Mouse (Mus musculus): ENCODE results near the gene Smyd3. TPM values are rescaled to one million over a fixed set of nuclear protein-coding genes. Genes with fewer than 3 reads are reported as not detected.

Gene Smyd3
- polyA plus RNA-seq, 1 experiment = 10.6 TPM

DNA sequence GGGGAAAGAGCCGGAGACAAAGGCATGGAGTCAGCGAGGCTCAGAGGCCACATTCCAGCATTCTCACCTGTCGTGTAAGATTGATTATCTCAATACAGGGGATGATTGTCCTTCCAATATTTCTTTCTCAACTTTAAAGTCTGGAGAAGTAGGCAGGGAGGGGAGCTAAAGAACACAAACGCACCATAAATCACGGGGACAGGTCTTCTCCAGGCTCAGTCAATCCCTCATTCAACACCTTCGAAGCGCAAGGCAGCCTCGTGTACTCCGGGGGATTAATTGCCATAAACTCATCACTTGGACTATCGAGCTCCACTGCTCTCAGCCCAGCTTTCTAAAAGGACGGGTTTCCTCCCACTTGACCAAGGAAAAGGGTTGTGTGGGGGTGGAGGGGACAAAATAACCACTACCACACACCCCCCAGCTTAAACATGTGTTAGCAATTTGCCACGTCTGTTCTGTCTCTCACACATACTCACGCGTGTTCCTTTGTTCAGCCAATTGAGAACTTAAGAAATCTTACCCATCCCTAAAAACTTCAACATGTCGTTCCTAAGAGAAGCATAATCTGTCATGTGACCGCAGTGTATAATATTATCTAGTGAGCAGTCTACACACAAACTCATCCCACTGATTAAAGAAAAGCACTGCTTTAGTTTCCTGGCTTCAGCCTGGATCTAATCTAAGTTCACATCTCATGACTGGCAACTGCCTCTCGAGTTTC lies 43.8 kb downstream of the Smyd3 start:
- Histone ChIP-seq H3K36me3 (ENCODE audit: control insufficient read depth, insufficient read depth) (peaks cover 7% of the 10 kb centered on the region), H3K79me2 (ENCODE audit: control insufficient read depth, insufficient read depth) (no peaks in the 10 kb centered on the region), H3K4me3 (ENCODE audit: insufficient read depth, poor library complexity, severe bottlenecking) (no peak overlapping the region), H3K27me3 (ENCODE audit: control insufficient read depth, insufficient read depth, insufficient read length) (no peaks in the 10 kb centered on the region), H3K79me3 (ENCODE audit: low read depth) (no peaks in the 10 kb centered on the region), H3ac (ENCODE audit: control insufficient read depth, insufficient read length, low read depth) (no peak overlapping the region)
- TF ChIP-seq MYOD1 (IDR thresholded peaks at IDR 0.05; ENCODE audit: control insufficient read depth, insufficient read length, low read depth) (no peak), CEBPB (IDR thresholded peaks at IDR 0.05; ENCODE audit: low read depth) (no peak), FOSL1 (IDR thresholded peaks at IDR 0.05; ENCODE audit: insufficient read depth, low read length, poor library complexity, severe bottlenecking) (no peak), USF1 (IDR thresholded peaks at IDR 0.05; ENCODE audit: low read depth) (no peak), MYOG (IDR thresholded peaks at IDR 0.05; ENCODE audit: control insufficient read depth, extremely low read depth, insufficient read length) (no peak), MAX (IDR thresholded peaks at IDR 0.05) (no peak)

DNA sequence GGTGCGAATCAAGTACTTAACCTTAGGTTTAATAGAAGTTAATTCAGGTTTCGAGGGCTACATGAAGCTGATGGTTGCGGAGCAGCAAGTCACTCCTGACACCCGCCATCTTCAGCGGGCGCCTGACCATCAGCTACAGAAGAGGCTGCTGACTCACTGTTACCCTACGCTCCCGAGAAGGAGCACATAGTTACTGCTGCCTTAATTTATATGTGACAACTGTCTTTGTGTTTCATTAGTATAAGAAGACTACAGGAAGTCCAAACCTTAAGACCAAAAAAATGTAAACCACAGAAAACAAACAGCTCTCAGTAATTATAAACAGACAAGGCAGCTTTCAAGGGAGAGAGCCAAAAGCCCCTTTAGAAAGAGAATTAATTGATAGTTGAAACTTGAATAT lies 49.9 kb downstream of the Smyd3 start:
- H3K4me3 ChIP-seq (ENCODE audit: insufficient read depth, poor library complexity, severe bottlenecking) = no peak overlapping the region
- peak; percentile 13 for TF ChIP-seq FOSL1 (IDR thresholded peaks at IDR 0.05; ENCODE audit: insufficient read depth, low read length, poor library complexity, severe bottlenecking)
- no peak for TF ChIP-seq USF1 (IDR thresholded peaks at IDR 0.05; ENCODE audit: low read depth)
- TF ChIP-seq MAX (IDR thresholded peaks at IDR 0.05) = peak; percentile 7
- TF ChIP-seq CTCF (IDR thresholded peaks at IDR 0.05; ENCODE audit: control insufficient read depth, insufficient read depth, insufficient read length) = no peak
- no peak for TF ChIP-seq CEBPB (IDR thresholded peaks at IDR 0.05; ENCODE audit: low read depth)
- TF ChIP-seq MYOD1 (IDR thresholded peaks at IDR 0.05; ENCODE audit: control insufficient read depth, insufficient read length, low read depth) = no peak
- no peak for TF ChIP-seq MYOG (IDR thresholded peaks at IDR 0.05; ENCODE audit: control insufficient read depth, extremely low read depth, insufficient read length)
- peaks cover 4% of the 10 kb centered on the region for H3K79me3 ChIP-seq (ENCODE audit: low read depth)
- H3K27me3 ChIP-seq (ENCODE audit: control insufficient read depth, insufficient read depth, insufficient read length) = no peaks in the 10 kb centered on the region
- peaks cover 3% of the 10 kb centered on the region for H3K36me3 ChIP-seq (ENCODE audit: control insufficient read depth, insufficient read depth)
- no peaks in the 10 kb centered on the region for H3K79me2 ChIP-seq (ENCODE audit: control insufficient read depth, insufficient read depth)
- H3ac ChIP-seq (ENCODE audit: control insufficient read depth, insufficient read length, low read depth) = no peak overlapping the region

DNA sequence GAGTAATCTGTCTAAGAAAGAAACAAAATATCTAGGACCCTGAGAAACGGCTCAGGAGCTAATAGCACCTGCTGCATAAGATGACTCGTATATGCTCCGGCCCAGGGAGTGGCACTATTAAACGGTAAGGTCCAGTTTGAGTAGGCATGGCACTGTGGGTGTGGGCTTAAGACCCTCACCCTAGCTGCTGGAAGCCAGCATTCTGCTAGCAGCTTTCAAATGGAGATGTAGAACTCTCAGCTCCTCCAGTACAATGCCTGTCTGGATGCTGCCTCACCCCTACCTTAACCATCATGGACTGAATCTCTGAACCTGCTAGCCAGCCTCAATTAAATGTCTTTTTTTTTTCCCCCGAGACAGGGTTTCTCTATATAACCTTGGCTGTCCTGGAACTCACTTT lies 55.5 kb downstream of the Smyd3 start:
- H3K27me3 ChIP-seq (ENCODE audit: control insufficient read depth, insufficient read depth, insufficient read length) = no peaks in the 10 kb centered on the region
- H3K36me3 ChIP-seq (ENCODE audit: control insufficient read depth, insufficient read depth) = no peaks in the 10 kb centered on the region
- no peak overlapping the region for H3ac ChIP-seq (ENCODE audit: control insufficient read depth, insufficient read length, low read depth)
- peaks cover 4% of the 10 kb centered on the region for H3K79me3 ChIP-seq (ENCODE audit: low read depth)
- no peaks in the 10 kb centered on the region for H3K79me2 ChIP-seq (ENCODE audit: control insufficient read depth, insufficient read depth)
- TF ChIP-seq CEBPB (IDR thresholded peaks at IDR 0.05; ENCODE audit: low read depth) (no peak), MAX (IDR thresholded peaks at IDR 0.05) (no peak), USF1 (IDR thresholded peaks at IDR 0.05; ENCODE audit: low read depth) (no peak), CTCF (IDR thresholded peaks at IDR 0.05; ENCODE audit: control insufficient read depth, insufficient read depth, insufficient read length) (no peak), MYOG (IDR thresholded peaks at IDR 0.05; ENCODE audit: control insufficient read depth, extremely low read depth, insufficient read length) (no peak), MYOD1 (IDR thresholded peaks at IDR 0.05; ENCODE audit: control insufficient read depth, insufficient read length, low read depth) (no peak), FOSL1 (IDR thresholded peaks at IDR 0.05; ENCODE audit: insufficient read depth, low read length, poor library complexity, severe bottlenecking) (no peak)
- no peak overlapping the region for H3K4me3 ChIP-seq (ENCODE audit: insufficient read depth, poor library complexity, severe bottlenecking)

DNA sequence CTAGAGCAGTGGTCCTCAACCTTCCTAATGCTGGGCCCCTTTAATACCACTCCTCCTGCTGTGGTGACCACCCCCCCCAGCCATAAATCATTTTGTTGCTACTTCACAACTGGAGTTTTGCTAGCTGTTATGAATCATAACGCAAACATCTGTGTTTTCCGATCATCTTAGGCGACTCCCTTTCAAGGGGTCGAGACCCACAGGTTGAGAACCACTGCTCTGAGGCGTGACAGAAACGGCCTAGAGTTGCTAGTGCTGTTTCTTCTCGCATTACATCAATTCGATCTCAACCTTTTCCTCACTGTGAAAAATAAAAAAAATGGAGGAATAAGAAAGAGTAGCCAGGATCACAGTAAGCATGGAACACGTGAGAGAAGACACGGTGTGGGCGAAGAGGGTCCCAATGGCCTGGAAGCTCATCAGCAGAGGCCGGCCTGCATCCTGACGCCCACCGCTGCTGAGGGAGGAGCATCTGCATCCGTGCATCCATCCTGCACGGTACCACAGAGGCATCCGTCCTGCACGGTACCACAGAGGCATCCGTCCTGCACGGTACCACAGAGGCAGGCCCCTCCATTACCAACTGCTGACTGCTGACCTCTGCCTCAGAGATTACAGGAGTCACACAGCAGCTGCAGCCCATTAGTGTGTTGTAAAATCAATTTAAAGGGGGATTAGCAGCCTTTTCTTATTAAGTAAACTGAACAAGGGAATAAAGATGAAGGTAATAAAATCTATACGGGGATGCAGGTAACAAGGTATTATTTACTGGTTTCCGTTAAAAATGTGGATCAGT lies 56.6 kb downstream of the Smyd3 start:
- Histone ChIP-seq H3K4me3 (ENCODE audit: insufficient read depth, poor library complexity, severe bottlenecking) (no peak overlapping the region), H3K36me3 (ENCODE audit: control insufficient read depth, insufficient read depth) (no peaks in the 10 kb centered on the region), H3ac (ENCODE audit: control insufficient read depth, insufficient read length, low read depth) (no peak overlapping the region), H3K27me3 (ENCODE audit: control insufficient read depth, insufficient read depth, insufficient read length) (no peaks in the 10 kb centered on the region), H3K79me3 (ENCODE audit: low read depth) (peaks cover 4% of the 10 kb centered on the region), H3K79me2 (ENCODE audit: control insufficient read depth, insufficient read depth) (no peaks in the 10 kb centered on the region)
- no peak for TF ChIP-seq USF1 (IDR thresholded peaks at IDR 0.05; ENCODE audit: low read depth)
- TF ChIP-seq CEBPB (IDR thresholded peaks at IDR 0.05; ENCODE audit: low read depth) = no peak
- no peak for TF ChIP-seq MAX (IDR thresholded peaks at IDR 0.05)
- no peak for TF ChIP-seq MYOD1 (IDR thresholded peaks at IDR 0.05; ENCODE audit: control insufficient read depth, insufficient read length, low read depth)
- no peak for TF ChIP-seq FOSL1 (IDR thresholded peaks at IDR 0.05; ENCODE audit: insufficient read depth, low read length, poor library complexity, severe bottlenecking)
- TF ChIP-seq CTCF (IDR thresholded peaks at IDR 0.05; ENCODE audit: control insufficient read depth, insufficient read depth, insufficient read length) = no peak
- TF ChIP-seq MYOG (IDR thresholded peaks at IDR 0.05; ENCODE audit: control insufficient read depth, extremely low read depth, insufficient read length) = no peak

DNA sequence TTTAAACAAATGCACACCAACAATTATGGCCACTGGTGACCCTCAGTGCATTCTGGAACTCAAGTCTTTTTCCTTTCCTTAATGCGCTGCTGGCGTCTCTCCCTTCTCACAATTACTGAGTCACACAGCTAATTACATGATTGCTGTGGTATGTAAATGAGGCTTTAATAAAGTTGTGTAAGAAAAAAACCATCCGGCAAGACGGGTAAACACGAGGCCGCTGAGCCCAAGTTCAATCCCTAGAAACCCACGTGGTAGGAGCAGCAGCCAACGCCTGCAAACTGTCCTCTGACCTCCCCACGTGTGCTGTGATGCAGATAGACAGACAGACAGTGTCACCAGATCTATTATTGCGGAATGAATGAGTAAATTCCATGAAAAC lies 58.9 kb downstream of the Smyd3 start:
- Histone ChIP-seq H3ac (ENCODE audit: control insufficient read depth, insufficient read length, low read depth) (no peak overlapping the region), H3K36me3 (ENCODE audit: control insufficient read depth, insufficient read depth) (no peaks in the 10 kb centered on the region), H3K27me3 (ENCODE audit: control insufficient read depth, insufficient read depth, insufficient read length) (no peaks in the 10 kb centered on the region), H3K4me3 (ENCODE audit: insufficient read depth, poor library complexity, severe bottlenecking) (no peak overlapping the region), H3K79me3 (ENCODE audit: low read depth) (no peaks in the 10 kb centered on the region), H3K79me2 (ENCODE audit: control insufficient read depth, insufficient read depth) (no peaks in the 10 kb centered on the region)
- TF ChIP-seq MYOG (IDR thresholded peaks at IDR 0.05; ENCODE audit: control insufficient read depth, extremely low read depth, insufficient read length) (no peak), USF1 (IDR thresholded peaks at IDR 0.05; ENCODE audit: low read depth) (no peak), MAX (IDR thresholded peaks at IDR 0.05) (no peak), CTCF (IDR thresholded peaks at IDR 0.05; ENCODE audit: control insufficient read depth, insufficient read depth, insufficient read length) (no peak), CEBPB (IDR thresholded peaks at IDR 0.05; ENCODE audit: low read depth) (no peak), MYOD1 (IDR thresholded peaks at IDR 0.05; ENCODE audit: control insufficient read depth, insufficient read length, low read depth) (no peak), FOSL1 (IDR thresholded peaks at IDR 0.05; ENCODE audit: insufficient read depth, low read length, poor library complexity, severe bottlenecking) (no peak)

All from C2C12 (cell line).